Mouse (Mus musculus): ENCODE measurements at regions not wholly inside any gene's neighbourhood (a gene's known extent, or its start where the extent isn't known, plus 50 kb on each side); places are given as distances from the start of the nearest gene placed in this dataset.

DNA sequence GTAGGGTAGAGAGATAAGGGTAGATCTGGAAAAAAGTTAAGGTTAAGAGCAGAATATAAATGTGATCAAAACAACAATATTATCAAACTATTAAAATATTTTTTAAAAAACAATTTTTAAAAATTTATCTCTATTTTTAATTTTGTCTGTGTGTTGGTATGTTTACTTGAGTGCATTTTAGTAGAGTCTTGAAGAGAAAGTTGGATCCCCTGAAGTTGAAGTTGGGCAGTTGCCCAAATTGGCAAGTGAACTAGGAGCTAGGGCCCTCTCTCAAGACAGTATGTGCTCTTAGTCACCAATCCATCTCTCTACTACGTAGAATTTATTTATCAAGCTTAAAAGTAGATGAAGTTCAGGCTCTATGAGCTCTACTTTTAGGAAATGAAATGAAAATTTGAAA is 59.9 kb downstream of the Adamts1 start:
- DNase-seq (ENCODE audit: low spot score): no peak
- no peaks in the 10 kb centered on the region for H3K27me3 ChIP-seq (ENCODE audit: insufficient read depth, poor library complexity, severe bottlenecking)
- 95% methylated on average over 1 of the region's 1 CpGs for WGBS

DNA sequence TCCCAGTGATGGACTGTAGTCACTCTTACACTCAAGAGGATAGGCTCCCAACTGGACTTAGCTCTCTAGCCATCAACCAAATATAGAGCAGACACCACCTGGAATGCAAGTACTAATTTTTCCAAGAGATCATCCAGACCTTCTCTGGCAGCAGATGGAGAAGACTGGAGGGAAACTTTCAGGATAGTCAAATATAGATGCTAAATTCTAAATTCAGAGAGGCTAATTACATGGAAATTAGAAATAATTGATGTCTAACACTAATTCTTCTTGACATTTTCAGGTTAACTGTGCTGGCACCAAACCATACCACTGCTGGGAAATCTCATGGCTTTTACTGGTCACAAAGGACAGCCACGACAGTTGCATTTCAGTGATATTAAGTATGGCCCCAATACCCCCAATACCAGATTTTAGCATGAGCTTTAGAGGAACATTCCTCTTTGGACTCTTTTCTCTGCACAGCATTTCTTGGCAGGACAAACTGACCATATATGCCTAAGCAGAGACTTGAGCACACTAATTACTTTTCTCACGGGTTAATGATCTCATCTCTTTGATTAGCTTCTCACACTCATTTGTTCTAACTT is 64.2 kb downstream of the Adamts1 start:
- H3K27me3 ChIP-seq (ENCODE audit: insufficient read depth, poor library complexity, severe bottlenecking): no peaks in the 10 kb centered on the region
- H3K4me1 ChIP-seq (replicated peaks): no peaks in the 10 kb centered on the region
- no peak overlapping the region for H3K27ac ChIP-seq
- H3K4me3 ChIP-seq: no peak overlapping the region
- DNase-seq (ENCODE audit: low spot score): no peak
- 90% methylated on average over 2 of the region's 2 CpGs for WGBS
- no peaks in the 10 kb centered on the region for H3K9me3 ChIP-seq
- H3K36me3 ChIP-seq: no peaks in the 10 kb centered on the region

More for the DNA sequence above, 59.9 kb downstream of the Adamts1 start:
- Histone ChIP-seq H3K36me3 (no peaks in the 10 kb centered on the region), H3K27ac (no peak overlapping the region), H3K9me3 (no peaks in the 10 kb centered on the region), H3K4me3 (no peak overlapping the region), H3K4me1 (replicated peaks) (no peaks in the 10 kb centered on the region)

DNA sequence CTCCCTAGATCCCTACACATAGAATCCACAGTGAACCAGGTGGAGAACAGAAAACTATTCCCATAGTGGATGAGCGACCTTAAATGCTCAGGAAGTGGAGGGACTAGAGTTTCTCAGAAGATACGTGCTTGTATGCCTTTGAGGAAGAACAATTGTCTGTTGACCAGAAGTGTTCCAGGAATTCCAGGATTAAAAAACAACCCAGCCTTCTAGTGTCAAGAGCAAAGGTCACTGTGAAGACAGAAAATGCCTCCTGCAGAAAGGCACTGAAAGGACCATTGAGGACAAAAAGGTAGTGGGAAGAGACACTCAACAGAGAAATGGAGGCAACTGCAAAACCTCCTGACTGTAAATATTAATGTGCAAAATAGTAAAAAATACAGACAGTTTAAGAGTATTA is 74.9 kb downstream of the Adamts1 start:
- no peak for DNase-seq (ENCODE audit: low spot score)
- H3K27me3 ChIP-seq (ENCODE audit: insufficient read depth, poor library complexity, severe bottlenecking): no peaks in the 10 kb centered on the region
- no peaks in the 10 kb centered on the region for H3K4me1 ChIP-seq (replicated peaks)
- no peaks in the 10 kb centered on the region for H3K9me3 ChIP-seq
- H3K27ac ChIP-seq: no peak overlapping the region
- H3K4me3 ChIP-seq: no peak overlapping the region
- no peaks in the 10 kb centered on the region for H3K36me3 ChIP-seq
- 73% methylated on average over 2 of the region's 2 CpGs for WGBS

DNA sequence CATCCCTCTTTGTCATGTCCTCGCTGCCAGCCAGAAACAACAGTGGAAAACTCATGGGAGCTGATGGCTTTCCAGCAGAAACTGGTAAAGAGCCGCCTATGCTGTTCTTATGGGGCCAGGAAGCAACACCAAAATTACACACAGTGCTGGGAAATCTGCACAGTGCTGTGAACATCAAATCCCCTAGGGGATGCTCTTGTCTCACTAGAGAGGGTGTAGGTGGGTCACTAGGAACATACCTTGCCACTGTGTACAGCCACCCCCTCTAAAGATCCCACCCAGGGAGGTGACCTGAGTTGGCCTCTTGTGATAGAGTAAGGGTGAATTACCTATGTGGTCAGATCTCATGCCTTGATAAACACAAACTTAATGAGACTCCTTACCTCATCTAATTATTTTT is 80.9 kb downstream of the Adamts1 start:
- 67% methylated on average over 2 of the region's 2 CpGs for WGBS
- H3K36me3 ChIP-seq: no peaks in the 10 kb centered on the region
- no peak overlapping the region for H3K27ac ChIP-seq
- DNase-seq (ENCODE audit: low spot score): no peak
- no peak overlapping the region for H3K4me3 ChIP-seq
- H3K4me1 ChIP-seq (replicated peaks): no peaks in the 10 kb centered on the region
- H3K9me3 ChIP-seq: no peaks in the 10 kb centered on the region
- no peaks in the 10 kb centered on the region for H3K27me3 ChIP-seq (ENCODE audit: insufficient read depth, poor library complexity, severe bottlenecking)

DNA sequence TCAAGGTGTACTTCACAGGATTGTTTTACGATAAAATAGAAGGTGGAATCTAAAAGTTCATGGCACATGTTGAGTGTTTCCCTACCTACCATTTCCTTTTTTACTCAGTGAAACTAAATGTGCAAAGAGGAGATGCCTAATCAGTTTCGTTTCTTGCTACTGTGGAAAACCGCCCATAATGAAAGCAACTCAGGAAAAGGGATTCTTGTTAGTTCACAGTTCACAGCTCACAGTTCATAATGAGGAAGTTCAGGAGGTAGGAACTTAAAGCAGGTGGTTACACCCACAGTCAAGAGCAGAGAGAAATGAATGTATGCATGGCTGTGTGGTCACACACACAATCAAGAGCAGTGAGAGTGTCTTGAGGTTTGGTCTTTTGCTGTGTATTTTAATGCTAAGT is 90.6 kb downstream of the Adamts1 start:
- 92% methylated on average over 3 of the region's 3 CpGs for WGBS
- no peaks in the 10 kb centered on the region for H3K27me3 ChIP-seq (ENCODE audit: insufficient read depth, poor library complexity, severe bottlenecking)
- no peak for DNase-seq (ENCODE audit: low spot score)

DNA sequence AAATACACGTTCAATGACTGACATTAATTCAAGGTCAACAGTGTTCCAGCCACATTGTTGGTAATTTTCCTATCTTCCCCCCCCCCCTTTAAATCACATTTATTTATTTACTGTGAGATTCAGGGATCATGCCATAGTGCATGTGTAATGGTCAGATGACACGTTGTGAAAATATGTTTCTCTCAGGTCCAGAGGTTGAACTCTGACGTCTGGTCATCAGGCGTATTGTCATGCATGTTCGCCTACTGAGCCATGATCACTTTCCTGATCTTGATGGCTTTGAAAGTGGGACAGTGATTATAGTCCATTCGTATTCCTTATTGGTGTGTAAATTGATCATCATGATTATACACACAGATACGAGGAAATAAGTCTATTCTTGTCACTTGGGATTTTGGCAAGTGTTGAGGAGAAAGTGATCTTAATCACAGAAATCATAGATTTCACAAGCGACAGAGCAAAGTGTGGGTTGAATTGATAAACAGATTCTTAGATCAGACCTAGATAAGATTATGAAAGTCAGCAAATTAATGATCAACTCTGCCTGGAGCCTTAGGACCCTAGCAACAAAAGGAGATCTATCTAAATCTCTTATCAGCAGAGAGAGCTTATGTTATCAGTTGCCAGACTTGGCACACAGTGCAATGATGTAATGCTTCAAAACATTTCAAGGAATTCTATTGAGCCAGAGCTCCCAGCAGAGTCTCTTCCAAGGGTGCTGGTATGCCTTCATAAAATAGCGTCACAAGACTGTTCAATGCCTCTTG is 98.5 kb downstream of the Adamts1 start:
- H3K36me3 ChIP-seq: no peaks in the 10 kb centered on the region
- no peaks in the 10 kb centered on the region for H3K9me3 ChIP-seq
- 89% methylated on average over 9 of the region's 9 CpGs for WGBS
- no peaks in the 10 kb centered on the region for H3K27me3 ChIP-seq (ENCODE audit: insufficient read depth, poor library complexity, severe bottlenecking)
- DNase-seq (ENCODE audit: low spot score): no peak
- H3K4me3 ChIP-seq: no peak overlapping the region
- no peaks in the 10 kb centered on the region for H3K4me1 ChIP-seq (replicated peaks)
- H3K27ac ChIP-seq: no peak overlapping the region

More for the DNA sequence above, 90.6 kb downstream of the Adamts1 start:
- Histone ChIP-seq H3K9me3 (no peaks in the 10 kb centered on the region), H3K4me3 (no peak overlapping the region), H3K36me3 (no peaks in the 10 kb centered on the region), H3K27ac (no peak overlapping the region), H3K4me1 (replicated peaks) (no peaks in the 10 kb centered on the region)

DNA sequence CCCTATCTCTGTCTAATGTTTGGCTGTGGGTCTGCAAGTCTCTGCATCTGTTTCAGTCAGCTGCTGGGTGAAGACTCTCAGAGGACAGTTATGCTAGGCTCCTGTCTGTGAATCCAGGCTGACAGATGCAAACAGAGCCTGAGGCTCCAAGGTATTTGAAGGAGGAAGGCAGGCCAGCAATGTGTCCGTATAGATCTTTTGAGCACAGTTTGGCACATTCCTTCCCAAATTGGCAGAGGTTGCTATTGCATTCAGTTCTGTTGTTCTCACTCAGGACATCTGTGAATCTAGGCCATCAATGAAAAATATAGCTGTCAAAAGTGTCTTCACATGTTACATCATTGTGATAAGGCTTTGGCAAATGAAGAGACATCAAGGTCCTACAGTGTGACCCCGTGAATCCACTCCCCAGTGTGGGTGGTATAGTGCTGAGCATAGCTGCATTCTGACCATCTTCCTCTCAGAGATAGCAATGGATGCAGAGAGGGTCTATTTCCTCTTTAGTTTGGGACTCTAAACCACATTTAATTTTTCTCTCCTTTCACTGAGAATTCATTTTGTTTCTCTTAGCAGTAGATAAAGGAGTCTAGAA is 99.9 kb downstream of the Adamts1 start:
- Histone ChIP-seq H3K4me1 (replicated peaks) (no peaks in the 10 kb centered on the region), H3K36me3 (no peaks in the 10 kb centered on the region), H3K9me3 (no peaks in the 10 kb centered on the region), H3K27me3 (ENCODE audit: insufficient read depth, poor library complexity, severe bottlenecking) (no peaks in the 10 kb centered on the region), H3K27ac (no peak overlapping the region), H3K4me3 (no peak overlapping the region)
- WGBS: 85% methylated on average over 2 of the region's 2 CpGs
- no peak for DNase-seq (ENCODE audit: low spot score)

DNA sequence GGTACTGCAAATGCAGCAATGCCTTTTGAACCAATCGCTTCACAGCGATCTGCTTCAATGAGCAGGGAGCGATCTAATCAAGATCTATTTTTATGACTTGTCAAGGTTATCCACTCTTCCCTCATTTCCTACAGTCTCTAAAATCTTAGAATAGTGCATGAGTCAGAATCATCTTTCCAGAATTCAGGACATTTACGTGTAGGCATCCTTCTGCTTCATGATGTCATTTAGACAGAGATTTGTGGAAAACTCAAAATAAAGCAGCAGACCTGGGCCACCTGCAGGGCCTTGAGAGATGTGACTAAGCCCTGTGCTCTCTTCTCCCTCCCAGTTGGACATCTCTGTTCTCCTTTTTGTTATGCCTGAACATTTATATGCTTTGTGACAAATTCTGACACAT is 103.6 kb downstream of the Adamts1 start:
- Histone ChIP-seq H3K27me3 (ENCODE audit: insufficient read depth, poor library complexity, severe bottlenecking) (no peaks in the 10 kb centered on the region), H3K4me3 (no peak overlapping the region), H3K9me3 (no peaks in the 10 kb centered on the region), H3K36me3 (no peaks in the 10 kb centered on the region), H3K27ac (no peak overlapping the region), H3K4me1 (replicated peaks) (no peaks in the 10 kb centered on the region)
- WGBS: 89% methylated on average over 4 of the region's 4 CpGs
- DNase-seq (ENCODE audit: low spot score): no peak

DNA sequence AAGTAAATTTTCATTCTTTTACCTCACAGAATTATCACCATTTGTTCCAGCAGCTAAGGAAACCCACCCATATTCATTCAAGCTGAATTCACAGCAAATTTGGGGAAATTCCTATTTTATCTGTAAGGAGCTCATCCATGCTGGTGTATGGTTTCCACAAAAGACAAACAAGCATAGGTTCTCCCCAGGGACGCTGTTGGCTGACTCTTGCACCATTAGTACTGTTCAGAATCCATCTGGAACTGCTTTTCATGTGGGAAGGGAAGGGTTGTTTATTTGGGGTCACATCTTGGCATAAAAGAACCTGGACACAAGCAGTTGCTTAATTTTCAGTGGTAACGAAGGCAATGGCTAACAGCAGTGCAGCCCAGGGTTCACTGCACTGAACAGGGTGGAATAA is 120.2 kb downstream of the Adamts1 start:
- H3K36me3 ChIP-seq: no peaks in the 10 kb centered on the region
- no peaks in the 10 kb centered on the region for H3K9me3 ChIP-seq
- H3K27me3 ChIP-seq (ENCODE audit: insufficient read depth, poor library complexity, severe bottlenecking): no peaks in the 10 kb centered on the region; the same call in 1 of the 2 replicates
- H3K4me1 ChIP-seq (replicated peaks): peaks cover 4% of the 10 kb centered on the region
- no peak for DNase-seq (ENCODE audit: low spot score)
- H3K4me3 ChIP-seq: no peak overlapping the region
- 60% methylated on average over 2 of the region's 2 CpGs for WGBS
- no peak overlapping the region for H3K27ac ChIP-seq

DNA sequence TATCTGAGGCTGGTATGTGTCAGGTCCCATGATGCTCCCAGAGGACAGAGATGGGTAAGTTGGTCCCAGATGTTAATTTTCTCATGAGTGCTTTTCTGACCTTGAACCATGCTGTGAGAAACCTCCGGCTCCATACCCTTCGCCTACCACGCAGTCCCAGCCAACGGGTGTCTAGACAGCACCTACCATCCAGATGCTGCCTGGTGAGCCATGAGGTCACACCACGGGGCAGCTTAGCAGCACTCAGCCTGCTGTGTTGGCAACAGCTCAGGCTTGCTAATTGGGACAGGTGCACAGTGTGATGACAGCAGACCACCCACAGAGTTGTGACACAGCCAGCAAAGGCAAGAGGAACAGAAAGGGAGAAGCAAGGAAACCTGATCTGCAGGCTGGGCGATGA is 122.6 kb downstream of the Adamts1 start:
- WGBS: 45% methylated on average over 6 of the region's 6 CpGs
- H3K4me3 ChIP-seq: no peak overlapping the region
- DNase-seq (ENCODE audit: low spot score): peak; percentile 40
- no peaks in the 10 kb centered on the region for H3K9me3 ChIP-seq
- no peaks in the 10 kb centered on the region for H3K36me3 ChIP-seq
- H3K27ac ChIP-seq: peak overlapping the region; percentile 16; the same call in 1 of the 2 replicates
- H3K4me1 ChIP-seq (replicated peaks): peaks cover 4% of the 10 kb centered on the region
- no peaks in the 10 kb centered on the region; the same call in 1 of the 2 replicates for H3K27me3 ChIP-seq (ENCODE audit: insufficient read depth, poor library complexity, severe bottlenecking)

DNA sequence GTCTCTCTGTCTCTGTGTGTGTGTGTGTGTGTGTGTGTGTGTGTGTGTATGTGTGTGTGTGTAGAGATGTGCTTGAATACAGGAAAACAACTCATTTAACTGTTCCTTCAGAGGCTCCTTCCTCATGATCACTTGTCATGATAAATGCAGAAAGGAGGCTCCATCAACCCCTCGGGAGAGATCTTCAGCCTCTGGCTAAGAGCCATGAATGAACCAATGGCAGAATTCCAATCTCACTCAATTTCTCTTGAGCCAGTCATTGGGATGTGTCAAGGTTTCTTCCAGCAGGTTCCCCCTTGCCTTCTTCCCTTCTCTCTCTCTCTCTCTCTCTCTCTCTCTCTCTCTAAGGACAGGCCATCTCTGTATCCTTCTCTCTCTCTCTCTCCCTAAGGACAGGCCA is 124.1 kb downstream of the Adamts1 start:
- no peaks in the 10 kb centered on the region for H3K9me3 ChIP-seq
- DNase-seq (ENCODE audit: low spot score): no peak
- H3K36me3 ChIP-seq: no peaks in the 10 kb centered on the region
- peaks cover 4% of the 10 kb centered on the region for H3K4me1 ChIP-seq (replicated peaks)
- H3K4me3 ChIP-seq: no peak overlapping the region
- H3K27ac ChIP-seq: no peak overlapping the region
- 88% methylated on average over 1 of the region's 1 CpGs for WGBS
- no peaks in the 10 kb centered on the region; the same call in 1 of the 2 replicates for H3K27me3 ChIP-seq (ENCODE audit: insufficient read depth, poor library complexity, severe bottlenecking)

DNA sequence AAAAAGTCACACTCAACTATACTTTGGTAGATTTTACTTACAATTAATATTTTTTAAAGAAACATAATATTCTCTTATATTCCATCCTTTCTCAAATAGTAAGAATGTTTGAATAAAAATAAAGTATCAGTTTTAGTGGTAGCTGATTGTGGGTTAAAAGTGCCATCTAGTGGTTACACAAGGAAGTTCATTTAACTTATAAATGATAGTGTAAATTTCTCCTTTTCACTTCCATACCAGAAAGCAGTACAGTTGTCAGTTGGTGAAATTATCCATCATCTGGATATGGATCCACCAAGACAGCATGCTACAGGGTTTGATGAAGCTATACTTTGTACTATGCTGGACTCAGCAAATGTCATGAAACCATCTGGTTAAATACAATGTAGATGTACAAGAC is 124.7 kb downstream of the Adamts1 start:
- peaks cover 4% of the 10 kb centered on the region for H3K4me1 ChIP-seq (replicated peaks)
- DNase-seq (ENCODE audit: low spot score): no peak
- H3K9me3 ChIP-seq: no peaks in the 10 kb centered on the region
- H3K36me3 ChIP-seq: no peaks in the 10 kb centered on the region
- H3K27me3 ChIP-seq (ENCODE audit: insufficient read depth, poor library complexity, severe bottlenecking): no peaks in the 10 kb centered on the region; the same call in 1 of the 2 replicates
- no peak overlapping the region for H3K4me3 ChIP-seq
- H3K27ac ChIP-seq: no peak overlapping the region

DNA sequence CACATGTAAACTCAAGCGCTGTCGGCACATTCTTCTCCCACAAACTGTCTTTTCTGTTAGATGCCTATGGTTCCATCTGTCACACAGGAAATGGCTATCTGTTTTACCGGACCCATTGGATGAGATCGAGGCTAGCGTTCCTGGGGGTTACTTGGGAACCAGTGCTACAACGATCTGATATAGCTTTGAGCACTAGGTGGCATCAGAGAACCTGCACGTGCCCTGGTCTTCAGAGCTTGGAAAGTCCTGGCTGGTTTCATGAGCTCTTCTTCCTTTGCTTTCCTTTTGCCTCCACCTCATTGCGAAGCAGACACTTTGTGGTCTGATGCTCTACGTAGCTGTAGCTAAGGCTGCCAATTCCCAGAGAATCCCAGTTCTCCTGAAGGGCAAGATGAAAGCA is 123.8 kb upstream of the Cyyr1 start:
- DNase-seq (ENCODE audit: low spot score): peak; percentile 32
- H3K27ac ChIP-seq: no peak overlapping the region
- H3K4me1 ChIP-seq (replicated peaks): peaks cover 4% of the 10 kb centered on the region
- H3K9me3 ChIP-seq: no peaks in the 10 kb centered on the region
- H3K27me3 ChIP-seq (ENCODE audit: insufficient read depth, poor library complexity, severe bottlenecking): no peaks in the 10 kb centered on the region; the same call in 1 of the 2 replicates
- 42% methylated on average over 9 of the region's 9 CpGs for WGBS
- no peaks in the 10 kb centered on the region for H3K36me3 ChIP-seq
- H3K4me3 ChIP-seq: no peak overlapping the region

All from hindbrain, embryonic 10.5 days (tissue).